Mouse (Mus musculus) C2C12 (cell line): ENCODE measurements around the gene Nfia.

Source experiments
- CTCF ChIP-seq: IDR thresholded peaks from one replicate; pipeline ENCODE4 v1.5.1; 2011; ENCODE audit not compliant: control insufficient read depth, insufficient read depth, insufficient read length
- MAX ChIP-seq: IDR thresholded peaks from one replicate; pipeline ENCODE4 v1.6.1; 2011; ENCODE audit warnings: mild to moderate bottlenecking, control low read depth
- MYOD1 ChIP-seq: IDR thresholded peaks from one replicate; pipeline ENCODE4 v1.6.1; 2011; ENCODE audit warnings: low read depth; ENCODE audit not compliant: control insufficient read depth, insufficient read length

DNA sequence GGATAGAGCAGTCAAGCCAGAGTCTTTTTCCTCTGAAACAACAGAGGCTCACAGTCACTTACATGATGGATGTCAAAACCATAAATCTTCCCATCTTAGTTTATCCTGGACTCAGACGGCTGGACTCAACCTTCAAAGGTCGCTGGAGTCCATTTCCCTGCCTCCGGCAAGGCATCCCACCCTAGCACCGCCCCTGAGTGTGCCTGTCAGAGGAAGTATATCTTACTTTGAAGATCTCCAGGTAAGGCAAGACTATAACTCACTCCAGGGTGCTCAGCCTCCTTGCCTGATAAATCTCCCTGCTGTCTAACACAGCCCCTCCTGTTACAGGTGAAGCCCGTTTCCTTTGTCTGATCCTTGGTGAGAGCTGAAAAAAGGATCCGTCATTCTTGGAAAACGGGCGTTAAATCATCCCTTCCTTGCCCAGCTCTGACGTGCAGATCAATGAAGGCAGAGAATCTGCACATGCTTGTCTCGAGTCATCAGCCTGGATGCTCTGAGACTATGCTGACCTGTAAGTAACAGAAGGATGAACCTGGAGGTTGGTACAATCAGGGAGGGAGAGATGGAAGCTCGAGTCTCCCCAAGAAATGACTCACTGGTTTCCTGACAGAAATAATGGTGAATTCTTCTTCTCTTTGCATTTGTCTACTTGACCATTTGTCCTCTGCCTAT is 353.6 kb downstream of the Nfia start:
- TF ChIP-seq CTCF = no peak
- TF ChIP-seq MAX = no peak
- TF ChIP-seq MYOD1 = no peak
